Mouse (Mus musculus) thymus, adult 18-20 months (tissue): Measurements from ENCODE around the gene Exog.

Source experiments
- DNase-seq, 2 experiments: peaks; one replicate each; pipeline ENCODE4 v3.0.0; 2022; ENCODE audit warnings: mixed read lengths in 2 of 2

Exog gene

DNA sequence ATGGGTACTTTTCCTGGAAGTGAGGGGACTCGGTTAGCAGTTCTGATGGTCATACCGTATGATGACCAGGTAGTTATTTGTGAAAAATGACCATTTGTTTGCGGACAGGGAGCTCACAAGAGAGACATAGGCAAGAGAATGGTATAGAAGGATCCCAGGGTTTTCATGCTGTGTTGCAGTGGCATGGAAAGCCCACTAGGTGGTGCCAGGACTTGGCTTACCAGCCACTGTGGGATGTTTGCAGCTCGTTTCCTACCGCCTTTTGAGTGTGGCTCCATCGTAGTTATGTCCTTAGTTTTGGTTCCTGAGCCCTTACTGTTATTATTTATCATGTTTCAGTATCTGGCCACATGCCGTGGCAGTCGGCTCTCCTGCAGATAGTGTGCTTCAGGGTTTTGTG lies 15.7 kb downstream of the Exog start:
- peak in 1 of 2 experiments; percentile 58 for DNase-seq

- peak; percentile 81 to 87 for DNase-seq
These were observed 20.3 kb downstream of the Exog start for GRCm38 (mm10) chr9:119465056-119465455.

DNA sequence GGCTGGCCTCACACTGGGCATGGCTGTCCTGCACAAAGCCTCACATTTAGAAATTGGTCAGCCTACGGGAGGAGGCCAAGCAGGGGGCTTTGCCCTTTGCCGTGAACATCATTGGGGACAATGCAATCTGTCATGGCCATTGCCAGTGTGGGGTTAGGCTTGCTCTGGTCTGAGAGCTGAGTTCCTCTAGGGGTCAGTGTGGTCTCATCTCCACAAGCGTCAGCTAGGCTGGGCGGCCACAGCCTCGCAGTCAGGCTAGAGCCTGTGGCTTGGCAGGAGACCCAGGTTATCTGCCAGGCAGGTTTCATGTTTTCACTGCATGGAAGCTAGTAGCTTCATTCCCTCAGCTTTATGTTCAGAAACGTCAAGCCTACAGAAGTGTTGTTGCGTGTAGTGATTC lies 20.9 kb downstream of the Exog start:
- DNase-seq, result peak in 1 of 2 experiments; percentile 46

DNA sequence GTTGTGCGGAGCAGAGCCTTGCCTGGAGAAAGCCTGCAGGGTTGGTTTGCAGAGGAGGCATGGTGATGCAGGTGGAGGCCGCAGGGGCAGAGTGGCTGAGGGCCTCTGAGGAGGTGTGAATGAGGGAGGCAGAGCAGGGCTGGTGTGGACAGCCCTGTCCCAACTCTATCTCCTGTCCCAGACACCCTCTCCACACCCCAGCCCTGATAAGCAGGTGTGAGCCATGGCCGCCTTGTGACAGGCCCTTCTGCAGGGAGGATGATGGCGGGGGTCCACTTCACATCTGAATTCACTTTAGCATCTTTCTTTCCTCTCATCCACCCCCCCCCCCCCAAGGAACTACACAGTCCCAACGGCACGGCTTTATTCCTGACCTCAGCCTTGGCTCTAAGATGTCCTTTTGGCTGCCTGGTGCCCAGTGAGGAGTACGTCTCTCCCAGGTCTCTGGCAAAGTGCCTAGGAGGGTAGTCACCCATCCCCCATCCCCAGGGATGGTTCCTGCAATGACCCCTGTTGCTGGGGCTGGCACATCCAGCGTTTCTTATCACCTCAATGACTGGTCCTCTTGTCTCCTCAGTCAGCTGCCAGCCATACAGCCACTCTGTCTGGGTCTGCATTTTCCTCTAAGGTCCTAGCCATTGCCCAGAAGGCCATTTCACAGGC lies 25.1 kb downstream of the Exog start:
- no peak for DNase-seq

- DNase-seq, result no peak
These were observed 27.7 kb downstream of the Exog start for GRCm38 (mm10) chr9:119472412-119472918.

DNA sequence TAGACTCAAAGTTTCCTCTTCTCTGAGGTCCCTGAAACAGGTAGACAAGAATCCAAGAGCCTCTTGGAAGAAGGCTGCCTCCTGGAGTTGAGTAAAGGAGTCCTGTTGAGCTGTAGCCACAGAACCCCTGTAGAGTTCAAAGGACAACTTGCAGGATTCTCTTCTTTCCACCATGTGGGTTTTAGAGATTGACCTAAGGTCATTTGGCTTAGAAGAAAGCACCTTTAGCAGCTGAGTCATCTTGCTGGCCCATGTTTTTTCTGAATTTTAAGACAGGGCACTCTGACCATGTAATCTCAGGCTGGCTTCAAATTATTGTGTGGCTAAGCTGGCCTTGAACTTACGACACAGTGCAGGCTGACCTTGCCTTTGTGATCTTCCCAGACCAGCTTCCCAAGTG lies 28.3 kb downstream of the Exog start:
- no peak for DNase-seq

GRCm38 (mm10) chr9:119473608-119474164 lies 28.9 kb downstream of the Exog start:
- DNase-seq, result no peak

- no peak for DNase-seq
These were observed 30.2 kb downstream of the Exog start for GRCm38 (mm10) chr9:119474717-119475611.

GRCm38 (mm10) chr9:119477754-119478153 lies 33.0 kb downstream of the Exog start:
- DNase-seq, result no peak

DNA sequence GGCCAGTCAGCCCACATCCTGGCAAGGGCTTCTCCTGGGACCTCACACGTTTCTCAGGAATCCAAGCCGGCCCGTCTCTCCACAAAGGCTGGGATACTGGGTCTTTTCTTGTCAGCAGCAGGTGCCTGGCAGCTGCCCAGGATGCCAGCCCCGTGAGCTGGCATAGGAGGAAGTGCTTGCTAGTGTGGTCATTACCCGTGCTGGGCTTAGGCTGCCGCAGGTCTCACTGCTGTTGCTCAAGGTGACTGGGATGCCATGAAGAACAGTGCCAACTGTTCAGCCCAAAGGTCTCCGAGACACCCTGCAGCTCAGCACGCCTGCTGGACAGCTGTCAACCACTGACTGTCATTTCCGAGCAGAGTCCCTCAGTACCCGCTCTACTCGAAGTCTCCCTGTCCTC lies 33.6 kb downstream of the Exog start:
- no peak for DNase-seq

DNA sequence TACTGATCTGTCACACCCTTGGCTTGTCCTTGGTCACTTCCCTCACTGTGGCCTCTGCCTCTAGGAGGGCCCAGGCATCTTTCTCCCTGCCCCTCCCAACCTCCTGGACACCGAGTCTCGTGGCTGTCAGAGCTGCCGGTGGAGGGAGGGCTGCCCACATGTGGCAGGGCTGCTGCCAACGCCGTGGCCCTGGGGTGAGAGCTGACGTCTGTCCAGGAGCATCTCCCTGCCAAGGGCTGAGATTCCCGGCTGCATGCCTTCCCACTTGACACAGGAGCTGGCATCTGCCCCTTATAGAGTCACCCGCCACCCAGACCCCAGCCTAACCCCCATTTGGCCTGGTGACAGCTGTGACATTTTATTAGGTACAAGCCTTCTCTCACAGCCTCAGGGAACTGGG lies 34.6 kb downstream of the Exog start:
- no peak for DNase-seq

GRCm38 (mm10) chr9:119481612-119482011 lies 36.9 kb downstream of the Exog start:
- DNase-seq, result no peak

DNA sequence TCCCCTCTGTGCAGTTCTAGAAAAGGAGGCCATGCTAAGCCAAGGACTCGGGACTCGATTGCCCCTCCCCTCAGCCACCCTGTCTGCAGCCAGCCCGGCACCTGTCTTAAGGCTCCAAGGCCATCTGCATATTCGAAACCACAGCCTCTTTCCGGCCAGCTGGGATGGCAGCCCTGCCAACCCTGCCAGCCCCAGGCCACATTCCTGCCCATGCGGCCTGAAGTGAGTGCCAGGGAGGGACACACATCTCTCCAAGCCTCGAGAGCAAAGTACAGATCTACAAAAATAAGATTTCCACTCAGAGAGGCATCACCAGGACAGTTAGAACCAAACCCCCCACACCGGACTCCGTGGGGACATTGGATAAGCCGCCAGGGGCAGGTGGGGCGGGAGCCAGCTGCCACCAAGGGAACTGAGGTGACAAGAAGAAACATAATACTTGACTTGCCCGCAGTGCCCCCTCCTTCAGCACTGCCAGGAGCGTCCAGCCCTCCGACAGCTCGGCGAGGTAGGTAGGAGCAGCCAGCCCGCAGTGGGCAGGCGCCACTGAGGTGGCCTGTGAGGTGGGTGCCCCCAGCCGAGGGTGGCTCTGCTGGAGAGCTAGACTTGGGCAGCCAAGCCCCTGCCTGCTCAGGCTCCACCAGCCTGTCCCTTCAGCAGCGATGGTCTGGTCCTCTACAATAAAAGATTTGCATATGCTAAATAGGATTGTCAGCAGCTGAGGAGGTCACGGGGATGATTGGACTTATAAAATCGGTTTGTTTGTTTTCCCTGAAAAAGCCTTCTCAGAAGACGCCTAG lies 39.0 kb downstream of the Exog start:
- DNase-seq, result peak in 1 of 2 experiments; percentile 47

DNA sequence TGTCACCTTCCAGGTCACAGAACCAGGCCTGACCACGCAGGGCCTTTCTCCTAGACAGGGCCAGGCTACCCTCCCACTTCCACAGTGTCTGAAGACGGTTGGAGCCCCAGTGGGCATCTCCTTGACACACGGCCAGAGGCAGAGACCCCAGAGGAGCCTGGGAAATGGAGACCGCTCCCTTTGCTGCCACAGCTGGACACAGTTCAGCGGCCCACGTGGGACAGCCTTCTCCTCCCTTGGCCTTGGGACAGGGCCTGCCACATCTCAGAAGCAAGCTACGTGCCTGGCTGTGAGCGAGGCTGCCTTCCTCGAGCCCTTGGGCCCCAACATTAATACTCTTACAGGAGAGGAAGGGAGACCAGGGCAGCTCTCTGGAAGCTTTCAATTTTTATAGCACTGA lies 39.7 kb downstream of the Exog start:
- no peak for DNase-seq

- DNase-seq, result no peak
These were observed 40.1 kb downstream of the Exog start for GRCm38 (mm10) chr9:119484868-119485267.

- DNase-seq, result no peak
These were observed 51.6 kb downstream of the Exog start for GRCm38 (mm10) chr9:119496354-119496753.

GRCm38 (mm10) chr9:119496960-119497359 lies 52.2 kb downstream of the Exog start:
- DNase-seq, result no peak

DNA sequence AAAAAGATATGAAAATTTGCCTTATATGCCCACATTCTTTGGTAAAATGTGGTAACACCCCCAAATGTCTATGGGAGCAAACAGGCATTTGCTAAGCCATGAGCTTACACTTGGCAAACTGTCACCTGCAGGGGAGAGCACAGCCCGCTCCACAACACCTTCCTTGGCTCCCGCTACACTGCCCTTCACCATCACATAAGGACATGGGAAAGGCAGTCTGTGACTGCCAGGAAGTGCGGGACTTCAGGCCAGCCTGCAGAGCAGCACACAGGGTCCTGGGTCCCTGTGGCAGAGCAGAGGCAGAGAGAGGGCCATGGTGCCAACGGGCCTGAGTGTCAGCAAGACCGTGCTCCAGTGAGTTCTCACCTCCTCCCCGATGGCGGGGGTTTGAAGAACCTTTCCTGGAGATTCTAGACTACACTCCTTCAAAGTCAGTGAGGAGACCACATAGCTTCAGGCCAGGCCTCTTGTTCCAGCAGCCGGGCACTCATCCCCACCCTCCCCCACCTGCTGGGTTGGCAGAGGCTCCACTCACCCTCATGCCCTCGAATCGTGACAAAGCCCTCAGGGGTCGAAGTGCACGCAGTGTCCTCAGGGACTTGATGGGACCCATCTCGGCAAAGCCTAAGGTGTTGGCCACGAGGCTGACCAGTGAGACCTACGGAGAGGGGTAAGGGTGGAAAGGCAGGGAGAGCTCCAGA lies 53.0 kb downstream of the Exog start:
- DNase-seq, result no peak

- DNase-seq, result no peak
These were observed 53.5 kb downstream of the Exog start for GRCm38 (mm10) chr9:119498247-119498607.

- DNase-seq, result no peak
These were observed 54.1 kb downstream of the Exog start for GRCm38 (mm10) chr9:119498885-119499284.

DNA sequence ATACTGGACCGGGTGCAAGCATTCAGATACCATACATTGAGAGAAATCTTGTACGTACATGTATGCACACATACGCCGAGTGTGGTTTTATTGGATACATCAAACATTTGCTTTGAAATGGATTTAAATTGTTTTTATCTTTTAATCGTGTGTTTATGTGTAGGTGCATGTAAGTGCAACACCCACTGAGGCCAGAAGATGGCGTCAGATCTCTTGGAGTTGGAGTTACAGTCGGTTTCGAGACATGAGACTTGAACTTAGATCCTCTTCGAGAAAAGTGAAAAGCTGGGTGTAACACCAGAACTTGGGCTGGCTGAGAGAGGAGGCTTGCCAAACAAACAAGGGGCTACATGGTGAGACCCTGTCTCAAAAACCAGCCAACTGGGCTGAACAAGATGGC lies 58.9 kb downstream of the Exog start:
- DNase-seq, result no peak

GRCm38 (mm10) chr9:119504981-119505658 lies 60.4 kb downstream of the Exog start:
- DNase-seq, result no peak
